Mouse (Mus musculus): ENCODE results near the gene Bud31.

- no peak for TF ChIP-seq EP300 (IDR thresholded peaks at IDR 0.05; ENCODE audit: low read depth)
- TF ChIP-seq CTCF (IDR thresholded peaks at IDR 0.05; ENCODE audit: low read depth) = no peak
Measured at GRCm38 (mm10) chr5:145185244-145185643, 45.1 kb downstream of the Bud31 start.

Data from heart, postnatal 0 days (tissue).